Mouse (Mus musculus) kidney, postnatal 0 days (tissue): ENCODE results near the gene Zbtb20. TPM values are rescaled to one million over a fixed set of nuclear protein-coding genes. Genes with fewer than 3 reads are reported as not detected.

Experiments used
- ATAC-seq: fragments of 200-750 bp; cut with Nextera tagmentation; replicated peaks from 2 replicates; pipeline ENCODE4 v1.8.0; 2017; ENCODE audit warnings: low read depth, moderate number of reproducible peaks, moderate TSS enrichment, moderate library complexity; ENCODE audit not compliant: low FRiP score
- DNase-seq: peaks from one replicate; pipeline ENCODE4 v3.0.0-alpha.2; 2016; ENCODE audit warnings: low spot score
- H3K27ac ChIP-seq: fragments of 300-500 bp; sonication (generic); 2 replicates; pipeline ENCODE4 v1.5.1; 2014; ENCODE audit warnings: mild to moderate bottlenecking
- H3K27me3 ChIP-seq: fragments of 300-500 bp; sonication (generic); 2 replicates; pipeline ENCODE4 v1.6.1; 2014; ENCODE audit warnings: low read length, mixed read lengths; ENCODE audit not compliant: insufficient read depth
- H3K36me3 ChIP-seq: fragments of 300-500 bp; sonication (generic); 2 replicates; pipeline ENCODE4 v1.6.1; 2014; ENCODE audit warnings: low read length, mixed read lengths; ENCODE audit not compliant: insufficient read depth
- H3K4me1 ChIP-seq: fragments of 300-500 bp; sonication (generic); replicated peaks from 2 replicates; pipeline ENCODE4 v1.6.1; 2014; ENCODE audit warnings: antibody characterized with exemption, low read length, mixed read lengths; ENCODE audit not compliant: insufficient read depth
- H3K4me2 ChIP-seq: fragments of 300-500 bp; sonication (generic); 2 replicates; pipeline ENCODE4 v1.6.1; 2014; ENCODE audit warnings: mild to moderate bottlenecking, low read length, moderate library complexity, mixed read lengths
- H3K4me3 ChIP-seq: fragments of 300-500 bp; sonication (generic); replicated peaks from 2 replicates; pipeline ENCODE4 v1.5.1; 2014; ENCODE audit warnings: low read depth, low read length
- H3K9ac ChIP-seq: fragments of 300-500 bp; sonication (generic); 2 replicates; pipeline ENCODE4 v1.6.1; 2014; ENCODE audit warnings: low read depth, low read length
- H3K9me3 ChIP-seq: fragments of 300-500 bp; sonication (generic); replicated peaks from 2 replicates; pipeline ENCODE4 v1.6.1; 2016; ENCODE audit warnings: low read length, inconsistent platforms, mixed read lengths
- CTCF ChIP-seq: IDR thresholded peaks from 2 replicates; pipeline ENCODE4 v1.5.1; 2016; ENCODE audit warnings: antibody characterized with exemption, low read depth, mild to moderate bottlenecking, moderate library complexity
- WGBS: fragments of 180-500 bp; shearing (Covaris S2); extraction: QIAGEN DNeasy Blood & Tissue Kit; methylation state at CpG from one replicate; pipeline ENCODE4 v1.1.7; 2014; 5-methylcytosine and 5-hydroxymethylcytosine counted together
- polyA plus RNA-seq: library from polyadenylated mRNA; unstranded; fragments of >200 nt; fragmentation: Nextera tagmentation; extraction: Ambion mirVana; gene quantifications from 2 replicates; pipeline ENCODE4 v1.2.1, GENCODE M21; 2015

Zbtb20 gene
- polyA plus RNA-seq, 1 experiment from 2014 or later, result 36.8 TPM

GRCm38 (mm10) chr16:43520274-43520673, 644.6 kb downstream of the Zbtb20 start:
- WGBS, result 65% methylated on average over 2 of the region's 2 CpGs
- DNase-seq, result no peak

GRCm38 (mm10) chr16:43522482-43522881, 646.8 kb downstream of the Zbtb20 start:
- no peak for TF ChIP-seq CTCF
- 93% methylated on average over 4 of the region's 4 CpGs for WGBS

More at GRCm38 (mm10) chr16:43520274-43520673, 644.6 kb downstream of the Zbtb20 start:
- H3K4me2 ChIP-seq, result no peak overlapping the region
- no peak overlapping the region for H3K4me3 ChIP-seq
- 0 out of 2 replicates have a peak, but pooled peaks cover 4% of the 10 kb centered on the region for H3K4me1 ChIP-seq
- no peak for ATAC-seq
- no peak overlapping the region for H3K9ac ChIP-seq
- no peaks in the 10 kb centered on the region for H3K9me3 ChIP-seq
- no peak overlapping the region for H3K27ac ChIP-seq
- no peaks in the 10 kb centered on the region for H3K27me3 ChIP-seq
- H3K36me3 ChIP-seq, result no peaks in the 10 kb centered on the region
- no peak for TF ChIP-seq CTCF

GRCm38 (mm10) chr16:43524179-43524578, 648.5 kb downstream of the Zbtb20 start:
- no peak for ATAC-seq

More at GRCm38 (mm10) chr16:43522482-43522881, 646.8 kb downstream of the Zbtb20 start:
- H3K9ac ChIP-seq, result no peak overlapping the region
- no peak overlapping the region for H3K27ac ChIP-seq
- H3K4me2 ChIP-seq, result no peak overlapping the region
- H3K4me1 ChIP-seq, result 0 out of 2 replicates have a peak, but pooled peaks cover 4% of the 10 kb centered on the region
- DNase-seq (no peak), ATAC-seq (no peak)
- no peaks in the 10 kb centered on the region for H3K36me3 ChIP-seq
- H3K4me3 ChIP-seq, result no peak overlapping the region
- no peaks in the 10 kb centered on the region for H3K9me3 ChIP-seq
- no peaks in the 10 kb centered on the region for H3K27me3 ChIP-seq

GRCm38 (mm10) chr16:43525624-43526023, 649.9 kb downstream of the Zbtb20 start:
- H3K4me2 ChIP-seq, result no peak overlapping the region
- ATAC-seq (no peak), DNase-seq (no peak)
- no peak overlapping the region for H3K9ac ChIP-seq
- no peaks in the 10 kb centered on the region for H3K9me3 ChIP-seq
- WGBS, result 95% methylated on average over 6 of the region's 6 CpGs
- TF ChIP-seq CTCF, result no peak
- no peaks in the 10 kb centered on the region for H3K27me3 ChIP-seq
- H3K27ac ChIP-seq, result no peak overlapping the region
- H3K4me1 ChIP-seq, result 0 out of 2 replicates have a peak, but pooled peaks cover 4% of the 10 kb centered on the region
- no peaks in the 10 kb centered on the region for H3K36me3 ChIP-seq
- no peak overlapping the region for H3K4me3 ChIP-seq

More at GRCm38 (mm10) chr16:43524179-43524578, 648.5 kb downstream of the Zbtb20 start:
- 0 out of 2 replicates have a peak, but pooled peaks cover 4% of the 10 kb centered on the region for H3K4me1 ChIP-seq
- WGBS, result 66% methylated on average over 9 of the region's 9 CpGs
- no peak for DNase-seq
- no peak overlapping the region for H3K4me2 ChIP-seq
- no peaks in the 10 kb centered on the region for H3K9me3 ChIP-seq
- H3K36me3 ChIP-seq, result no peaks in the 10 kb centered on the region
- no peaks in the 10 kb centered on the region for H3K27me3 ChIP-seq
- H3K9ac ChIP-seq, result no peak overlapping the region
- no peak overlapping the region for H3K4me3 ChIP-seq
- TF ChIP-seq CTCF, result no peak
- H3K27ac ChIP-seq, result no peak overlapping the region

- Histone ChIP-seq H3K36me3 (no peaks in the 10 kb centered on the region), H3K4me2 (no peak overlapping the region), H3K9me3 (no peaks in the 10 kb centered on the region), H3K9ac (no peak overlapping the region), H3K27ac (no peak overlapping the region), H3K4me1 (0 out of 2 replicates have a peak, but pooled peaks cover 4% of the 10 kb centered on the region), H3K4me3 (no peak overlapping the region), H3K27me3 (no peaks in the 10 kb centered on the region)
- ATAC-seq (no peak), DNase-seq (no peak)
- WGBS, result 60% methylated on average over 1 of the region's 1 CpGs
- no peak for TF ChIP-seq CTCF
These were observed 652.6 kb downstream of the Zbtb20 start for GRCm38 (mm10) chr16:43528300-43528699.

GRCm38 (mm10) chr16:43531328-43531727, 655.6 kb downstream of the Zbtb20 start:
- H3K4me2 ChIP-seq, result no peak overlapping the region
- no peak for DNase-seq
- no peaks in the 10 kb centered on the region for H3K36me3 ChIP-seq
- no peak overlapping the region for H3K4me3 ChIP-seq
- no peaks in the 10 kb centered on the region for H3K4me1 ChIP-seq
- no peaks in the 10 kb centered on the region for H3K27me3 ChIP-seq
- H3K9me3 ChIP-seq, result no peaks in the 10 kb centered on the region
- WGBS, result 50% methylated on average over 6 of the region's 6 CpGs
- H3K9ac ChIP-seq, result no peak overlapping the region
- ATAC-seq, result no peak
- H3K27ac ChIP-seq, result no peak overlapping the region
- TF ChIP-seq CTCF, result no peak

GRCm38 (mm10) chr16:43534103-43534502, 658.4 kb downstream of the Zbtb20 start:
- H3K9ac ChIP-seq, result no peak overlapping the region
- 94% methylated on average over 3 of the region's 3 CpGs for WGBS
- H3K27ac ChIP-seq, result no peak overlapping the region
- no peak for TF ChIP-seq CTCF
- H3K4me3 ChIP-seq, result no peak overlapping the region
- no peaks in the 10 kb centered on the region for H3K36me3 ChIP-seq
- DNase-seq (no peak), ATAC-seq (no peak)
- H3K4me2 ChIP-seq, result no peak overlapping the region
- no peaks in the 10 kb centered on the region for H3K9me3 ChIP-seq
- 0 out of 2 replicates have a peak, but pooled peaks cover 3% of the 10 kb centered on the region for H3K4me1 ChIP-seq
- H3K27me3 ChIP-seq, result no peaks in the 10 kb centered on the region
